Mouse (Mus musculus) heart, postnatal 36 days (tissue): ENCODE results near the gene Ttll11. TPM values are rescaled to one million over a fixed set of nuclear protein-coding genes. Genes with fewer than 3 reads are reported as not detected.

Experiments
- DNase-seq, 2 experiments: peaks; one replicate each; pipeline ENCODE4 v3.0.0; 2021 to 2022
- intact Hi-C: fragments of 180-260 bp; cut with DNase I; formaldehyde crosslinking; loops from one replicate; pipeline ENCODE4 v1.15.1; 2025
- total RNA-seq, 2 experiments: library from RNA; stranded (reverse); gene quantifications; 2 replicates each; pipeline ENCODE4 v1.2.3; 2021

The Ttll11 gene
- total RNA-seq, 2 experiments from 2014 or later: 1.1 to 2.5 TPM

DNA sequence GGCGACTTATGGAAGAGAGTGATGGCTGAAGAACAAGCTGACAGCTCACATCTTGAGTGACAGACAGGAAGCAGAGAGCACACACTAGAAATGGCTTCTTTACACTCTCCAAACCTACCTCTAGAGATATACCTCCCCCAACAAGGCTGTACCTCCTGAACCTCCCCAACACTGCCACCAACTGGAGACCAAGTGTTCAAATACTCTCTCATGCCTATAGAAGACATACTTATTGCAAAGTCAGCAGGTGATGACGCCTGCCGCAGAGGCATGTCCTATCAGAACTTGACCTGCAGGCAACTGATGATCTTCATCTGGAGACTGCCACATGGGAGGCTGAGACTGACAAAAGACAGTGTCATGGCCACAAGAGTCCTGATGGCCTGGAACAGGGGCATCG, 70.4 kb downstream of the Ttll11 start:
- no peak for DNase-seq
- intact Hi-C loops: loop anchor here (5.0 kb wide), 1 partner anchor 172 kb away; no protein-coding TSS in a partner anchor

DNA sequence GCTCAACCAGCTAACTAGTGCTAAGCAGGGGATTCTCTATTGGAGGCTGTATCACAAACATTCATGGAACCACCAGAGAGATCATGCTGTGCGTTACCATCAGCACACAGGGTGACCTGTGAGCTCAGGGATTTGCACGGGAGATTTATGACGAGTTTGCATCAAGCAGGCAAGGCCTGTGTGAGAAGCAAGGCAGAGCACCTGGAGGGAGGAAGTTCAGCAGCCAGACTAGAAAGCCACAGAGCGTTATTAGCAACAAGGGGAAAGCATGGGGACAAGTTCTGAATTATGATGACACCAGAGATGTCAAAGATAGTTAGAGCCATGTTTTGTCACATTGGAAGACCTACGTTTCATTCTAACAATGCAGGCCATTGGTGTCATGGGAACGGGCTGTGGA, 72.1 kb downstream of the Ttll11 start:
- DNase-seq: no peak
- intact Hi-C loops: loop anchor here (2.0 to 5.0 kb wide), 2 partner anchors 23 to 170 kb away; no protein-coding TSS in a partner anchor

DNA sequence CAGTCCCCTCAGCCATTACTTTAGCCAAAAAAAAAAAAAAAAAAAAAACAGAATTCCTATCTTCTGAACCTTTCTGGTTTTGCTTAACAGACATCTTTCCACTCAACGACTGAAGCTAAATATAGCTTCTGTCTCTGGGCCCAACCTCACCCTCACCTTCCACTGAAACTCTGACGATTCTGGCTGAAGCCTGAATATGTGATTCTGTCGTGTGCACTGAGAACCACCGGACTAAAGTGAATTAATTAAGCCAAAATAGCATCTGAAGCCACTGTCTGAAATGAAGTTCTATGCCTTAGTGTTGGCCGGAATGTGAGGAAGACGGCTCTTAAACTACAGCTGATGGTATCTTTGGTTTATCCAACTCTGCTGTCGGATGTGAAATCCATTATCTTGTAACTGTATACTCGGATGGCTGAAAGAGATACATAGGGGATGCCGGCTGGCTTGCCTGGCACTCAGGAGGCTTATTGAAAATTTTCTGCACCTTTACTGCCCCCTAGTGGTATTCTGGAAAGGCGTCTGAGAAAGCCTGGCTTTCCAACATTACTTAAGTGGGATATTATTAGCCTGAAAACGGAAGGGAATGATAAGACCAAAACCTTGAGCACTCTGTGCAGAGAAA, 73.4 kb downstream of the Ttll11 start:
- peak; percentile 56 to 71 for DNase-seq
- intact Hi-C loops: loop anchor here (1.0 to 5.0 kb wide), 5 partner anchors 25 to 367 kb away; no protein-coding TSS in a partner anchor

DNA sequence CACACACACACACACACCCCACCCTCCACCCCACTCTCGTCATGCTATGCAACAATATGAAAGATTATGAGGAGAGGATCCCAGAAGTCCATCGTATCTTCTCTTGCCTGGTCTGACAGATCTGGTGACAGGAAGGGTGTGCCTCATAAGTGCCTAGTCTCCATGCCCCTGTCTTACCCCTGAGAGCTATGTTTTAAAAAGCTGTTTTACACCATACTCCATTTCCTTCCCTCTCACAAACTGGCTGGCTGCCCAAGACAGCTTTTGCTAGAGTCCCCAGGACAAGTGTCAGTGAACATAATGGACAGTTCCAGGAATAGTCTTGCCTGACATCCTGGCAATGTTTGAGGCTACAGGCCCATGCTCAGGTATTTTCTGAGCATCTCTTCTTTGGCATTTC, 78.9 kb downstream of the Ttll11 start:
- peak in 1 of 2 experiments; percentile 52 for DNase-seq
- intact Hi-C loops: no loop called here

DNA sequence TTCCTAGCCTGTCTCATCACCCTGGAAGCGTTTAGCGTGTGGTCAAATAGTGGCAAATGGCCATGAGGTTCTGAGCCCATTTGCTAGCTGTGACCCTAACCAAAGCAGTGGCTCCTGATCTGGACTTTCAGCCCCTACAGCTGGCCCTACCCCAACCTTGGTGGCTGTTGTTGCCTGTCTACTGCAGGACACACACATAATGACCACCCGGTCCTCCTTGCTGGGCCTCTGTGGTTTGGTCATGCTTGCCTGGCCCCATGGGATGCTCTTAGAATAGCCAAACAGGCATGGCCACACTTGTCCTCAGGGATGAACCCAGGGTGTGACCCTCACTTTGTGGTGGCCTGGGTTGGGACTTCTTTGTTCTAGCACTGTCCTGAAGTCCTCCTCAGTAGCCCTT, 80.0 kb downstream of the Ttll11 start:
- intact Hi-C loops: no loop called here
- no peak for DNase-seq

DNA sequence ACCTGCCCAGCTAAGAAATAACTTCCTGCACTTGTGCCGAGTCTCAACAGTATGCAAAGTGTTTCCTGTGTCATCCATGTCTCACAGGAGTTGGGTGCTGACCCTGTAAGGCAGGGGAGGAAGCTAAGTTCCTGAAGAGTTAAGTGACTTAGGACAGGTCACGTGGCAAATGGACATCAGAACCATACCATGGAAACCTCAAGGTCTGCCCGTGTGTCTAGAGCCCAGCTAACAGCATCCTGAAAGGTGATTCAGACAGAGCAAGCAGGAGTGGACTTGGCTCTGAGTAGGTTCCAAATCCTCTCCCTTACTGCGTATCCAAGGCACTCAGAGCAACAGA, 80.6 kb downstream of the Ttll11 start:
- DNase-seq: no peak
- intact Hi-C loops: no loop called here

DNA sequence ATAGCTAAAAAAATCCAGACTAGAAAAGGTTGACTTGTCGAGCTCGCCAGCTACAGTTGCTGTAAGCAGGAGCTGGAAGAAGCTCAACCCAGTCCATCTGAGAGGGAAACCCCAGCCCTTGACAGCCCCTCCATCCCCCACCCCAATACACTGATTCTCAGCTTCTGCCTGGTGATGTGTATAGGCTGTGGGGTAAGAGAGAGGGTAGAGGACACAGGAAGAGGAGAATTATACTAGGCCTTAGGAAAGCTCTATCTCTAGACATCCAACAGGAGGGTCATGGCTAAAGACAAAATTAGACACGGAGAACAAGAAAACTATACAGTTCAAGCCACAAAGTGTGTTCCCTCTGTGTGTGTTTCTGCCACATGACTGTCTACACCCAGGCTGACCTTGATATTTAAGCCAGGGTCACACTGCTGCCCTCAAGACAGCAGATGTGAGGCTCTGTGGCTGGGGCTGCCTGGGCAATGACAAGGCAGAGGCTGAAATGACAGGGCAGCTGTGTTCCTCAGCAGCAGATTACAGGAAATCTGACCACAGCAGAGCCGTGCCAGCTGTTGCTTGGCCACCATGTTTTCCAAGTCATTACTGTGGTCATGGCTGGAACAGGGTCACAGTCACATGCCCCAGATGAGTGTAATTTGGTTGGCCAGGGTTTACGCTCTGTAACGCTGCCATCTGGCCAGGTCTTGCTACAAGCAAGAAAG, 81.1 kb downstream of the Ttll11 start:
- intact Hi-C loops: no loop called here
- peak; percentile 62 to 65 for DNase-seq

DNA sequence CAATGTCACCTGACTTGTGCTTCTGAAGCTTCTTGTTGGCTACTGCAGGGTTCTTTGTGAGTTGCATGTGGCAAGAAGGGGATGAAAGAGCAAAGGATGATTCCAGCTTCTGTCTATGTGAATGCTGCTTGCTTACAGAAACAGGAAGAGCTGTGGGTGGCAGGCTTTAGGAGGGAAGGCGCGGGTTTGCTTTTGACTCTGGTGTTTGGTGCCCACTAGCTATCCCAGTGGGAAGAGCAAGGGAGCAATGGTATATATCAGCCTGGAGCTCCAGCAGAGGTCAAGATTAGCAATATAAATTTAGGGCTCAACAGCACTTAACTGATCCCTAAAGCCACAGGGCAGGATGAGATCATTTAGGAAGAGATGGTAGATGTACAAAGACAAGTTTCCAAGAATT, 82.6 kb downstream of the Ttll11 start:
- no peak for DNase-seq
- intact Hi-C loops: no loop called here

DNA sequence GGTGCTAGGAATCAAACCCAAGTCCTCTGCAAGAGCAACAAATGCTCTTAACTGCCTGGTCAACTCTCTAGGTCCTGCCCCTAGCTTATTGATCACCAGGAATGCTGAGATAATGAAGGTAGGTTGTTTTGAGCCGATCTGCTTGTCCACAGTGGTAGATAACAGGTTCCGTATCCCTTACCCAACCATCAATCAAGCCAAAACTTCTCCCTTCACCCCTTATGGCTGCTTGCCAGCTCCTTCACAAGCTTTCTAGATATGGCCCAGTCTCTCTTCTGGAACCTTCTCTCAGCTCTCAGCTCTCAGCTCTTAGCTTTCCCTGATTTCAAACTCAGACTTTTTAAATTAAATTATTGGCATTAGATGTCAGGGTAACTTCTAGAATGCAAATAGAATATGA, 85.2 kb downstream of the Ttll11 start:
- no peak for DNase-seq
- intact Hi-C loops: no loop called here

DNA sequence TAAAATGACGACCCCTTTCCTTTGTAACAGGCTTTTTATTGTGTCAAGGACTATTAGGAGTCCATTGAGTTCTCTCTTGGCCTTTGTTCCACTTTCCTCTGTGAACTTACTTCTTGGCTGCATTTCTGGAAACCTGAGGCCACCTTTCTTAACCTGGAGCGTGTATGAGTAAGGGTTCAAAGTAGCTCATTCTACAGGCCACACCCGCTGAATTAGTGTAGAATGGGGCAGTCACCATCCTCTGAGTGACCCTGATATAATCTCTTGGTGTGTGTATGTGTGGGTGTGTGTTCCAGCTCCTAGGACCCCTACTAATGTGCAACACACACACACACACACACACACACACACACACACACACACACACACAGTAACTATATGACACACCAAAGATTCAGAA, 89.1 kb downstream of the Ttll11 start:
- no peak for DNase-seq
- intact Hi-C loops: no loop called here

DNA sequence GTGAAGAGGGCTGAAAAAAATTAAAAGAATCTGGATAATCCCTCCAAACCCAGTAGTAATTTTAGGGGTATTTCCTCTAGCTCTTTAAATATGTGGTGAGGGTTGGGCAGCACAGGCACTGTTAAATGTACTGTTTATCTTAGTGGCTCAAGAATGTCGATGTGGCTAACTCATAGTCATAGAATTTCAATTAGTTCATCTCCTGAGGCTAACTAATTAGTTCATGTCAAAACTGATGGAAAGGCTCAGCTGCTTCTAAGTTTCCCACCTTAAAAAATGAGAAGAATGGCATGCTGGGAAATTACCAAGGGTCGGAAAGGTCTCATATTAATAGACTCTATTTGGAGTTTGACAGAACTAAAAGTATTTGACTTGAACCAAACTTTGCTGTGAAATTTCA, 89.9 kb downstream of the Ttll11 start:
- DNase-seq: no peak
- intact Hi-C loops: no loop called here

DNA sequence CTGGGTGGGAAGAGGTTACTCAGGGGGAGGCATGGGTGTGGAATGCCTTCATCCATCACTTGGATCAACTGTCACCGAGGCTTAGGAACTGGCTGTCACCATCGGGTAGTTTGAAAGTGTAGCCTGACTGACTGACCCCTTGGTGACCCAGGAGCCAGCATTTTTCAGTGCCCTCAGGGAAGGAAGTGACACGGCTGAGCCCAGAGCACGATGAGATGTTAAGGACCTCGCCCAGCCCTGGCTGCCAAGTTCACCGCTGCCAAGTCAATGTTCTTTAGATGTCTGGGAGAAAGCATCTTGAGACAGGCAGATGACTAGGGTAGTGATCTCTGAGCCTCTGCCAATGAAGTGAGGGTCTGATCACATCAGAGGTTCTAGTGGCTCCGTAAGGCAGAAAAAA, 95.4 kb downstream of the Ttll11 start:
- intact Hi-C loops: no loop called here
- no peak for DNase-seq

DNA sequence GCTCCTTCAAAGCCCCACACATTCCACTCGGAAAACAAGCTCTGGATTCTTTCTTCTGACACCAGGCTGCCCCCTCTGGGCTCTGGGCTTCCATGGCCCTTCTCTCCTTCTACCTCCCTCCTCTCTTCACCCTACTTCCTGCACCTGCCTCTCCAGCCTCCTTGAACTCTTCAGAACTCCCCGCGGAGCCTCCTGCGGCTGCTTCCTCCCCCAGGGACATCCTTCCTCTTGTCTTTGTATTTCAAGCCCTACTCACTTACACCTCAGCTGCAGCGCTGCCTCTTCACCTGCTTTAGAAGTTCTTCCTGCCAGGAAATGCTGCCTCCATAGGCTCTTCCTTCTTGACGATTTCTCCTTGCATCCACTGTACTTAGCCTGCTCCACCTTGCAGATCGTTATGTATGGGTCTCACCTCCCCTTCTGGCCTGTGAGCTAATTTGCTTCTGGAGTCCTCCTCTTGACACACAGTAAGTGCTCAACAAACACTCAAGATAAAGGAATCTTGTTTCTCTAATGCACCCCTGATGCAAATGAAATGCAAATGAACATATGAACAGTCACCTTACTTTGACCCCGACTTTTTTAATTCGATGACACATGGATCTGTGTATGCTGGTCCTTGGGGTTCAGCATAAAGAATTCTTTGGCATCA, 97.3 kb downstream of the Ttll11 start:
- no peak for DNase-seq
- intact Hi-C loops: no loop called here

DNA sequence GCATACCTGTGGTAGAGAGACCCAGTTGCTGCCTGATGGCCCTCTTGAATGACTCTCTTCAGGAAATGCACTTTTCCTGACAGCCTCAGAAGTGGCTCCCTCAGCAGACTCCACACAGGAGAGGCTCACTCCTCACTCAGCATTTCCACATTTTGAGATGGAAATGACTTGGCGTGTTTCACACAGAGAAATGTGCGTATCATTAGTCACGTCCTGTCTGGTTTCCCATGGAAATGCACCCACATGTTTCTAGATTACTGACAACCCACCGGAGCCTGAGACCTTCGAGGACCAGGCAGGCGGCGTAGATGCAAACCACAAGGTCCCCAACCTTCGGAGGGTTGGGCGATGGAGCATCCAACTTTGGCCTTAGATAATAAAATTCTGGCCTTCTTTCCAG, 97.8 kb downstream of the Ttll11 start:
- intact Hi-C loops: no loop called here
- no peak for DNase-seq

DNA sequence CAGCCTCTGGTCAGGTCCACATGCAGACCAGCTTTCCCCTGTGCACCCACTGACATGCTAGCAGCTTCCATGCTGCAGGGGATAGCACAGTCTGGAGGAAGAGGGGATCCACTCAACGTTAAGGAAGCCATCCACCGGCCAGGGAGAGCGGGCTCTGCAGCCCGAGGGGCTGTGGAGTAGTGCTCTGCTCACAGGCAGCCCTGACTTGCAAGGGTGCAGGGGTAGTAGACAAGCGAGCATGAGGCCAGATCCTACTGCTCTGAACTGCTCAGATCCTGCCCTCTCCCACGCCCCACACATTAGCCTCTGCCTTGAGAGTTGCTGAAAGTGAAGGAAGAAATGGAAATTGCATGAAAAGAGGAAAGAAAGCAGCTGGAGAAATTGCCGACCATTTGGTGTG, 99.4 kb downstream of the Ttll11 start:
- intact Hi-C loops: no loop called here
- no peak for DNase-seq

DNA sequence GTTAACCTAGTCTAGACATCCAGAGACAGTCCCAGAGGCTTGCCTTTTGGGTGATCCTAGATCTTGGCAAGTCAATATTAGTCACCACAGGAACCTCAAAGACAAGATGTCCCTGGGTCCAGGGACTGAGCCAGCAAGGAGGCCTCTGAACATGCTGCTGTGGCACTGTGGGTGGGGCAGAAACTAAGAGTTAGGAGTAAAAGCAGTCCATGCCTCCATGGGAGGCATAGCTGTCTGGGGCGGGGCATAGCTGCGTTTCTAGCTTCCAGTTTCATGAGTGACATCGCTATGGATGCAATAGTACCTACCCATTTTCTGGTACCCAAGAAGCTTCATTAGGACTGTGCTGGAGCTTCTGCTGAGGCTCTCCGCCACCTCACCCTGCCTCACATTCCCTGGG, 99.8 kb downstream of the Ttll11 start:
- DNase-seq: no peak
- intact Hi-C loops: no loop called here

DNA sequence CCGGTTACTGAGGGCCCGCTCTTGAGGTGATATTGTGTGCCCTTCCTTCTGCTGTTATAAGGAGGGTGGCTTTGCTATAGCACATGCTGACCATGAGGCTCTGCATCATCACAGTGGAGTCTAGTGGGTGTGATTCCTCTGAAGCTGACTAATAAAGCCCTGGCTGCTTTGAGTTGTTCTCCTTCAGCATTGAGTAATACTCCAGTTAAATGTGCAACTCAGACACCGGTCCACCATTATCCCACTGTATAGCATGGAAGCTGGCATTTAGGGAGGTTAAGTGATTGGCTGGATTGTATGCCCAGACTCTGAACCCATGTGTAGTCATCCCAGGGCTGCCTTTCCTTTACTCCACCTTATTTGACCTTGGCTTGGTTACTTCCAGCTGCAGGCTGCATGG, 101.2 kb downstream of the Ttll11 start:
- DNase-seq: no peak
- intact Hi-C loops: no loop called here

DNA sequence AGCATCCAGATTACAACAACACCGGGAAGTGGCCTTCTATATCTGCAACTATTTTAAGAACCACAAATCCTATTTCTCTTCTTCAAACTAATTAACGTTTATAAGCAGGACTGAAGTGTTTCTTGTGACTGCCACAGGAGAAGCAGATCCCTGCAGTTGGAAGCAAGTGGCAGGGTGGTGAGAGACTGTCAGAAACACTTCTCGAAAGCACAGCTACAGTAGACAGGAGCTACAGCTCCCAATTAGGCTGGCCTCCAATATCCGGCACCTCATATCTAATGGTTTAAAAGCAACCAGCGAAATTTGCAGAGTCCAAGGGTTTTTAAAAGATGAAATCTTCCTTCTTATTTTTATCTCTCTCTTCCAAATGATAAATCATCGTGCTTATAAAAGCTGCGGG, 104.1 kb downstream of the Ttll11 start:
- intact Hi-C loops: no loop called here
- DNase-seq: no peak

DNA sequence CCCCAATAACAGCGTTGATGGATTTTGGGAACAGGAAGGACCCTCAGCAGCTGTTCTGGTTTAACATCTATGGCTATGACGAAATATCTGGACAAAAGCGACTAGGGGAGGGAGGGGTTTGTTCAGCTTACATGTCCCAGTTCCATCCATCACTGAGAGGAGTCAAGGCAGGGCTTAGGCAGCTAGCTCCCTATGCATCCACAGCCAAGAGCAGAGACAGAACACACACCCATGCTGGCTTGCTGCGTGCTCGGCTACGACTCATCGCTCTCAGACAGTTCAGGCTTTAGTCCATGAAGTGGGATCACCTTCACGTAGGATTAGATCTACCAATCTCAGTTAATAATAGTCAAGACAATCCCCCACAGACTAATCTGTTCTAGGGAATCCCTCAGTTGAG, 105.3 kb downstream of the Ttll11 start:
- intact Hi-C loops: no loop called here
- no peak for DNase-seq

DNA sequence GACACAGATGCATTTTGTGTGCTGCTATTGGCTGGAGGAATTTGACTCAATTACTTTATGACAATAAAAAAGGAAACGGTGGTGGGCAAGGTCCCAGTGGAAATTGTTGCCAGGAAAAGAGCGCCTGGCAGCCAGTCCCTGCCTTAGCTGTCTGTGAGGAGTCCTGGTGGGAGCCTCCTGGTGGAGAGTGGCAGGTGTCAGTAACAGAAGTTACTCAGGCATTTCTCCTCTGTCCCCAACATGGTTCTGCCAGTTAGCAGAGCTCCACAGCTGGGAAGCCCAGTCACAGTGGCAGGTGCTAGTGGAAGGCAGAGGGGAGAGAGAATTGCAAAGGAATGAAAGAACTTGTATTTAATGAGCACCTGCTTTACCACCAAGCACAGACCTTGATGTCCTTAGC, 110.5 kb downstream of the Ttll11 start:
- no peak for DNase-seq
- intact Hi-C loops: no loop called here

DNA sequence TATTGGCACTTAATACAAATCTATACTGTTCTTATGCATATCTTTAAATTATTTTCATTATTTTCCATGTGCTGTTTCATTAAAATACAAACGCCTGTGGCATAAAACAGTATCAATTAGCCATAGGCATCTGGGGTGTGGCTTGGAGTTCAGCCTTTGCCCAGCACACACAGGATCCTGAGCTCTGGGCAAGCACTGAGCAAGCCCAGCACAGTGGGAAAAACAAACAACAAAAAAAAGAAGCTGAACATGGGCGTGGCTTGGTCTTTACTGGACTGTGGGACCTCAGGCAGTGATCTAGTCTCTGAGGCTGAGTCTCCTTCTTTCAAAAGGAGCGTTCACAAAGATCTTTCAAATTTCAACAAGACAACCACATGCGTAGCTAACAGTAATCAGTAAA, 116.4 kb downstream of the Ttll11 start:
- intact Hi-C loops: no loop called here
- no peak for DNase-seq

DNA sequence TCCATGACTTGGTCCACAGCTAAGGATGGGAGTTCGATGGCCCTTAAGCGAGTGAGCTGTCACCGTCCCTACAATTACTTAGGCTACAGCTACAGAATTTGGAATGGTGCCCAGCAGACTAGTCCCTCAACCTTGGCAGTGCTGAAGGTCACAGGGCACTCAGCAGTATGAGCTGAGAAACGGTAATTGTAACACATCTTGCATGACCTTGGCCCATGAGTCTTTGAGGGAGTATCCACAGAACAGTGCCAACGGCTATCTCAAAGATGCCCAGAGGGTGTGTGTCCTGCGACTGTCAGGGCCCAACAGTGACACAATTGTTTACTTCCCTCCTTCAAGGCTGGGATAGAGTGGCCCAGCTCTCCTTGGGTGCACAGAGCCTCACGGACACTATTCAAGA, 118.5 kb downstream of the Ttll11 start:
- intact Hi-C loops: no loop called here
- DNase-seq: no peak
